Comparison of ENCODE assay signal across 27 mouse cellular contexts in the genomic region with DNA sequence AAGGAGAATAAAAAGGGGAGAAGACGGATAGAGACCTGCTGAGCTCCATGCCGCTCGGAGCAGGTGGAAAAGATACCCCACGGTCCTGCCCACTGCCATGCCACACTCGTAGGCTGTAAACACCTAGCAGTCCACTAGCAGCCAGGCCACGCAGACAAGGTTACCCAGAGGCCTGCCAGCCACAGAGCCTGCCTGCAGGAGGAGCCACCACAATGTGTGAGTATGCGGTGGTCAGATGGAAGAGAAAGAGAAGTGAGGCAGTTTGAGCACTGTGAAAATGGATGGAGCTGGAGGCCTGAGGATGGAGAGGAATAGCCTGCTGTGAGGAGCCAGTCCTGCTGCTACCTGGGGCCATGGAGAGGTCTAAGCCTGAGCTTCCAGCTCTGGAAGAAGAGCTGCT.
DNase-seq lines count a peak whose midpoint lies in the region; ATAC-seq and TF ChIP-seq lines count a peak whose summit lies in the region.
"Had no signal": no experiment of that assay in that cellular context is flagged by ENCODE, and none has a peak within 500 bp of the region (broad histone marks: within the 10 kb centered on the region; RNA-seq: fewer than 3 reads in every experiment).

No protein-coding gene starts in this region.

- WGBS in intestine, postnatal 0 days: 84% methylated on average over 7 of the region's 7 CpGs
- WGBS in intestine, embryonic 16.5 days: 84% methylated on average over 7 of the region's 7 CpGs
- 78% methylated on average over 7 of the region's 7 CpGs for WGBS in lung, postnatal 0 days

- H3K9me3 ChIP-seq in intestine, postnatal 0 days (ENCODE audit: control insufficient read depth): no peaks in the 10 kb centered on the region
- no peaks in the 10 kb centered on the region for H3K9me3 ChIP-seq in intestine, embryonic 16.5 days (ENCODE audit: control insufficient read depth, low read length)
- no peaks in the 10 kb centered on the region for H3K9me3 ChIP-seq in lung, postnatal 0 days (ENCODE audit: low read length)
- no peaks in the 10 kb centered on the region for H3K9me3 ChIP-seq in ES-Bruce4 (replicated peaks; ENCODE audit: control insufficient read depth, insufficient read depth, low read length, poor library complexity, severe bottlenecking)
- H3K9me3 ChIP-seq: embryonic facial prominence, embryonic 13.5 days; forebrain, embryonic 13.5 days; hindbrain, embryonic 12.5 days; limb, embryonic 13.5 days; liver, embryonic 15.5 days; neural tube, embryonic 15.5 days; stomach, embryonic 15.5 days had no signal

- no peak for TF ChIP-seq EP300 in lung, postnatal 0 days (IDR thresholded peaks at IDR 0.05)
- TF ChIP-seq EP300 in ES-Bruce4 (IDR thresholded peaks at IDR 0.05; ENCODE audit: insufficient read depth, low read depth, low read length): no peak

- ATAC-seq in intestine, postnatal 0 days: no peak
- ATAC-seq in intestine, embryonic 16.5 days: no peak
- no peak for ATAC-seq in lung, postnatal 0 days
- ATAC-seq: forebrain, embryonic 13.5 days had no signal

- TF ChIP-seq POLR2A in ES-Bruce4 (IDR thresholded peaks at IDR 0.05; ENCODE audit: insufficient read depth, low read length): no peak
- no peak for TF ChIP-seq POLR2A in cortical plate, adult 2 months (IDR thresholded peaks at IDR 0.05; ENCODE audit: extremely low read depth, insufficient read depth, low read length)

- no peaks in the 10 kb centered on the region for H3K4me1 ChIP-seq in intestine, postnatal 0 days (replicated peaks; ENCODE audit: control insufficient read depth, insufficient read depth, low read length)
- no peaks in the 10 kb centered on the region; the same call in 1 of the 2 replicates for H3K4me1 ChIP-seq in intestine, embryonic 16.5 days (ENCODE audit: control insufficient read depth, insufficient read depth, low read length)
- no peaks in the 10 kb centered on the region for H3K4me1 ChIP-seq in lung, postnatal 0 days (ENCODE audit: insufficient read depth, low read depth, low read length)
- peaks cover 10% of the 10 kb centered on the region for H3K4me1 ChIP-seq in ES-Bruce4 (ENCODE audit: control insufficient read depth, insufficient read depth, low read length)
- no peaks in the 10 kb centered on the region for H3K4me1 ChIP-seq in cortical plate, adult 2 months (ENCODE audit: control insufficient read depth, insufficient read depth, low read length)
- H3K4me1 ChIP-seq: forebrain, embryonic 13.5 days; liver, embryonic 15.5 days had no signal

- no peak overlapping the region for H3K4me3 ChIP-seq in intestine, postnatal 0 days (ENCODE audit: low read depth, low read length)
- no peak overlapping the region for H3K4me3 ChIP-seq in intestine, embryonic 16.5 days (ENCODE audit: low read length)
- H3K4me3 ChIP-seq in lung, postnatal 0 days (ENCODE audit: low read depth, low read length): no peak overlapping the region
- H3K4me3 ChIP-seq in ES-Bruce4 (ENCODE audit: low read depth, low read length): no peak overlapping the region
- H3K4me3 ChIP-seq in cortical plate, adult 2 months (ENCODE audit: insufficient read depth, low read length): no peak overlapping the region
- H3K4me3 ChIP-seq: embryonic facial prominence, embryonic 13.5 days; erythroblast, embryonic 14.5 days; forebrain, embryonic 13.5 days; heart, embryonic 12.5 days; hindbrain, embryonic 12.5 days; limb, embryonic 13.5 days; liver, embryonic 15.5 days; myocyte; neural tube, embryonic 15.5 days; stomach, embryonic 15.5 days had no signal

- DNase-seq in lung, postnatal 0 days (ENCODE audit: low spot score): no peak
- no peak for DNase-seq in lung, adult 18-20 months
- DNase-seq in yolk sac, embryonic 10.5 days (ENCODE audit: low spot score): no peak
- DNase-seq: adrenal gland, postnatal 14 days; cerebellum, postnatal 10 days; heart, postnatal 14 days; kidney, adult 9 months; kidney, postnatal 36 days; layer of hippocampus, adult 9-11 months; lung, postnatal 14 days; midbrain, embryonic 14.5 days; thymus, adult 18-20 months; thymus, postnatal 4 days had no signal

- peak; percentile 43 for TF ChIP-seq CTCF in intestine, postnatal 0 days (IDR thresholded peaks at IDR 0.05; ENCODE audit: low read depth)
- peak; percentile 55 for TF ChIP-seq CTCF in lung, postnatal 0 days (IDR thresholded peaks at IDR 0.05)
- peak; percentile 49 for TF ChIP-seq CTCF in ES-Bruce4 (IDR thresholded peaks at IDR 0.05; ENCODE audit: low read depth, low read length)
- TF ChIP-seq CTCF in cortical plate, adult 2 months (IDR thresholded peaks at IDR 0.05; ENCODE audit: extremely low read depth, insufficient read depth, low read length): peak; percentile 21; the same call in 1 of the 2 replicates

- no peaks in the 10 kb centered on the region for H3K27me3 ChIP-seq in intestine, postnatal 0 days (replicated peaks; ENCODE audit: control insufficient read depth, insufficient read depth, low read length)
- H3K27me3 ChIP-seq in intestine, embryonic 16.5 days (replicated peaks; ENCODE audit: control insufficient read depth, insufficient read depth, low read length): no peaks in the 10 kb centered on the region
- H3K27me3 ChIP-seq in lung, postnatal 0 days (replicated peaks; ENCODE audit: insufficient read depth, low read length): no peaks in the 10 kb centered on the region
- no peaks in the 10 kb centered on the region for H3K27me3 ChIP-seq in ES-Bruce4 (ENCODE audit: control insufficient read depth, insufficient read depth, low read length, poor library complexity, severe bottlenecking)
- H3K27me3 ChIP-seq: embryonic facial prominence, embryonic 13.5 days; forebrain, embryonic 13.5 days; hindbrain, embryonic 12.5 days; limb, embryonic 13.5 days; liver, embryonic 15.5 days; neural tube, embryonic 15.5 days; stomach, embryonic 15.5 days had no signal

- H3K27ac ChIP-seq in intestine, postnatal 0 days (ENCODE audit: low read depth, low read length): no peak overlapping the region
- H3K27ac ChIP-seq in intestine, embryonic 16.5 days (ENCODE audit: low read length): no peak overlapping the region
- no peak overlapping the region for H3K27ac ChIP-seq in lung, postnatal 0 days (ENCODE audit: low read length)
- no peak overlapping the region for H3K27ac ChIP-seq in ES-Bruce4 (ENCODE audit: insufficient read depth, low read length)
- no peak overlapping the region for H3K27ac ChIP-seq in cortical plate, adult 2 months (ENCODE audit: insufficient read depth, low read length)
- H3K27ac ChIP-seq: embryonic facial prominence, embryonic 13.5 days; forebrain, embryonic 13.5 days; hindbrain, embryonic 12.5 days; limb, embryonic 13.5 days; liver, embryonic 15.5 days; neural tube, embryonic 15.5 days; stomach, embryonic 15.5 days had no signal

- no peak overlapping the region for H3K9ac ChIP-seq in intestine, postnatal 0 days (ENCODE audit: low read depth, low read length)
- H3K9ac ChIP-seq in intestine, embryonic 16.5 days (ENCODE audit: low read depth, low read length): no peak overlapping the region
- no peak overlapping the region for H3K9ac ChIP-seq in lung, postnatal 0 days (replicated peaks; ENCODE audit: low read depth)
- no peak overlapping the region for H3K9ac ChIP-seq in ES-Bruce4 (ENCODE audit: low read depth, poor library complexity, severe bottlenecking)
- H3K9ac ChIP-seq: embryonic facial prominence, embryonic 13.5 days; forebrain, embryonic 13.5 days; heart, embryonic 12.5 days; hindbrain, embryonic 12.5 days; limb, embryonic 13.5 days; liver, embryonic 15.5 days; neural tube, embryonic 15.5 days; stomach, embryonic 15.5 days had no signal

- no peaks in the 10 kb centered on the region for H3K36me3 ChIP-seq in intestine, postnatal 0 days (ENCODE audit: control insufficient read depth, insufficient read depth)
- H3K36me3 ChIP-seq in intestine, embryonic 16.5 days (ENCODE audit: control insufficient read depth, insufficient read depth, low read length): no peaks in the 10 kb centered on the region
- no peaks in the 10 kb centered on the region for H3K36me3 ChIP-seq in lung, postnatal 0 days (ENCODE audit: insufficient read depth, low read length)
- no peaks in the 10 kb centered on the region for H3K36me3 ChIP-seq in ES-Bruce4 (ENCODE audit: control insufficient read depth, insufficient read depth, low read length, poor library complexity, severe bottlenecking)
- H3K36me3 ChIP-seq: embryonic facial prominence, embryonic 13.5 days; heart, embryonic 12.5 days; hindbrain, embryonic 12.5 days; limb, embryonic 13.5 days; liver, embryonic 15.5 days; neural tube, embryonic 15.5 days; stomach, embryonic 15.5 days had no signal

- H3K4me2 ChIP-seq in intestine, postnatal 0 days (replicated peaks; ENCODE audit: low read depth): no peak overlapping the region
- no peak overlapping the region for H3K4me2 ChIP-seq in intestine, embryonic 16.5 days (ENCODE audit: low read depth, low read length)
- H3K4me2 ChIP-seq in lung, postnatal 0 days (replicated peaks; ENCODE audit: low read depth, low read length): no peak overlapping the region
- H3K4me2 ChIP-seq: embryonic facial prominence, embryonic 13.5 days; forebrain, embryonic 13.5 days; heart, embryonic 12.5 days; hindbrain, embryonic 12.5 days; limb, embryonic 13.5 days; liver, embryonic 15.5 days; neural tube, embryonic 15.5 days; stomach, embryonic 15.5 days had no signal
